Mouse (Mus musculus) large intestine, adult 2 months (tissue): ENCODE measurements at regions not wholly inside any gene's neighbourhood (a gene's known extent, or its start where the extent isn't known, plus 50 kb on each side); places are given as distances from the start of the nearest gene placed in this dataset.

ENCODE experiments used
- DNase-seq: peaks from one replicate; pipeline ENCODE4 v3.0.0-alpha.2; 2012; ENCODE audit warnings: low read depth, low spot score
- WGBS: fragments of 180-500 bp; shearing (Covaris S2); methylation state at CpG from one replicate; pipeline ENCODE4 v1.1.7; 2018; 5-methylcytosine and 5-hydroxymethylcytosine counted together

- WGBS, result 41% methylated on average over 14 of the region's 14 CpGs
- no peak for DNase-seq
These were observed 282.3 kb upstream of the 4930535I16Rik start for GRCm38 (mm10) chr4:124199884-124200844.

GRCm38 (mm10) chr4:124198832-124199231, 281.0 kb upstream of the 4930535I16Rik start:
- no peak for DNase-seq
- WGBS, result 49% methylated on average over 15 of the region's 15 CpGs

- 35% methylated on average over 12 of the region's 12 CpGs for WGBS
- no peak for DNase-seq
These were observed 278.9 kb upstream of the 4930535I16Rik start for GRCm38 (mm10) chr4:124196711-124197110.

GRCm38 (mm10) chr4:124193059-124193721, 275.4 kb upstream of the 4930535I16Rik start:
- WGBS, result 83% methylated on average over 15 of the region's 15 CpGs
- DNase-seq, result no peak

- no peak for DNase-seq
- WGBS, result 65% methylated on average over 4 of the region's 4 CpGs
These were observed 273.0 kb upstream of the 4930535I16Rik start for GRCm38 (mm10) chr4:124190775-124191174.

- WGBS, result 59% methylated on average over 13 of the region's 13 CpGs
- no peak for DNase-seq
These were observed 272.2 kb upstream of the 4930535I16Rik start for GRCm38 (mm10) chr4:124189993-124190385.

GRCm38 (mm10) chr4:124189352-124189992, 271.6 kb upstream of the 4930535I16Rik start:
- WGBS, result 12% methylated on average over 24 of the region's 24 CpGs
- DNase-seq, result no peak

GRCm38 (mm10) chr4:124187108-124187507, 269.3 kb upstream of the 4930535I16Rik start:
- no peak for DNase-seq
- 67% methylated on average over 4 of the region's 4 CpGs for WGBS

- no peak for DNase-seq
- 64% methylated on average over 4 of the region's 4 CpGs for WGBS
These were observed 263.5 kb upstream of the 4930535I16Rik start for GRCm38 (mm10) chr4:124181335-124181734.

GRCm38 (mm10) chr4:124178401-124179018, 260.7 kb upstream of the 4930535I16Rik start:
- no peak for DNase-seq

GRCm38 (mm10) chr4:124175531-124175930, 257.7 kb upstream of the 4930535I16Rik start:
- no peak for DNase-seq
- 53% methylated on average over 6 of the region's 6 CpGs for WGBS

More at GRCm38 (mm10) chr4:124178401-124179018, 260.7 kb upstream of the 4930535I16Rik start:
- WGBS, result 2% methylated on average over 50 of the region's 50 CpGs

- DNase-seq, result no peak
- 57% methylated on average over 6 of the region's 6 CpGs for WGBS
These were observed 236.8 kb upstream of the 4930535I16Rik start for GRCm38 (mm10) chr4:124154627-124155026.

- no peak for DNase-seq
- WGBS, result 11% methylated on average over 16 of the region's 16 CpGs
These were observed 232.1 kb upstream of the 4930535I16Rik start for GRCm38 (mm10) chr4:124149771-124150451.

GRCm38 (mm10) chr4:124149037-124149436, 231.2 kb upstream of the 4930535I16Rik start:
- no peak for DNase-seq
- WGBS, result 74% methylated on average over 3 of the region's 3 CpGs

GRCm38 (mm10) chr4:124147276-124147675, 229.5 kb upstream of the 4930535I16Rik start:
- DNase-seq, result no peak
- WGBS, result 63% methylated on average over 4 of the region's 4 CpGs

GRCm38 (mm10) chr4:124146135-124146534, 228.3 kb upstream of the 4930535I16Rik start:
- 28% methylated on average over 8 of the region's 8 CpGs for WGBS
- no peak for DNase-seq

- WGBS, result 66% methylated on average over 5 of the region's 5 CpGs
These were observed 225.8 kb upstream of the 4930535I16Rik start for GRCm38 (mm10) chr4:124143630-124144029.

GRCm38 (mm10) chr4:124143226-124143625, 225.4 kb upstream of the 4930535I16Rik start:
- DNase-seq, result no peak
- WGBS, result 53% methylated on average over 7 of the region's 7 CpGs

More at GRCm38 (mm10) chr4:124143630-124144029, 225.8 kb upstream of the 4930535I16Rik start:
- DNase-seq, result no peak

GRCm38 (mm10) chr4:124142083-124142482, 224.3 kb upstream of the 4930535I16Rik start:
- peak; percentile 64 for DNase-seq
- 9% methylated on average over 5 of the region's 5 CpGs for WGBS
